Mouse (Mus musculus): Measurements from ENCODE around the gene Chtf18. TPM values are rescaled to one million over a fixed set of nuclear protein-coding genes. Genes with fewer than 3 reads are reported as not detected.
A peak's percentile ranks its signal among the peaks of the same experiment; 100 is the strongest.

The Chtf18 gene
- polyA plus RNA-seq, 1 experiment, result 39.4 TPM

GRCm38 (mm10) chr17:25762591-25762990, 35.4 kb upstream of the Chtf18 start:
- TF ChIP-seq CTCF (IDR thresholded peaks at IDR 0.05; ENCODE audit: low read depth, low read length) (no peak), EP300 (IDR thresholded peaks at IDR 0.05; ENCODE audit: insufficient read depth, low read depth, low read length) (no peak), POLR2A (IDR thresholded peaks at IDR 0.05; ENCODE audit: insufficient read depth, low read length) (no peak)
- no peaks in the 10 kb centered on the region for H3K27me3 ChIP-seq (ENCODE audit: control insufficient read depth, insufficient read depth, low read length, poor library complexity, severe bottlenecking)
- peaks cover 7% of the 10 kb centered on the region for H3K4me1 ChIP-seq (ENCODE audit: control insufficient read depth, insufficient read depth, low read length)
- H3K4me3 ChIP-seq (ENCODE audit: low read depth, low read length), result no peak overlapping the region
- H3K9ac ChIP-seq (ENCODE audit: low read depth, poor library complexity, severe bottlenecking), result no peak overlapping the region
- H3K36me3 ChIP-seq (ENCODE audit: control insufficient read depth, insufficient read depth, low read length, poor library complexity, severe bottlenecking), result no peaks in the 10 kb centered on the region
- H3K27ac ChIP-seq (ENCODE audit: insufficient read depth, low read length), result peak overlapping the region; percentile 56; the same call in 1 of the 2 replicates
- no peaks in the 10 kb centered on the region for H3K9me3 ChIP-seq (replicated peaks; ENCODE audit: control insufficient read depth, insufficient read depth, low read length, poor library complexity, severe bottlenecking)

GRCm38 (mm10) chr17:25761561-25761970, 34.3 kb upstream of the Chtf18 start:
- Histone ChIP-seq H3K4me1 (ENCODE audit: control insufficient read depth, insufficient read depth, low read length) (peaks cover 12% of the 10 kb centered on the region), H3K9me3 (replicated peaks; ENCODE audit: control insufficient read depth, insufficient read depth, low read length, poor library complexity, severe bottlenecking) (no peaks in the 10 kb centered on the region), H3K27me3 (ENCODE audit: control insufficient read depth, insufficient read depth, low read length, poor library complexity, severe bottlenecking) (no peaks in the 10 kb centered on the region), H3K4me3 (ENCODE audit: low read depth, low read length) (no peak overlapping the region), H3K9ac (ENCODE audit: low read depth, poor library complexity, severe bottlenecking) (no peak overlapping the region), H3K36me3 (ENCODE audit: control insufficient read depth, insufficient read depth, low read length, poor library complexity, severe bottlenecking) (no peaks in the 10 kb centered on the region), H3K27ac (ENCODE audit: insufficient read depth, low read length) (no peak overlapping the region)
- TF ChIP-seq POLR2A (IDR thresholded peaks at IDR 0.05; ENCODE audit: insufficient read depth, low read length), result no peak

DNA sequence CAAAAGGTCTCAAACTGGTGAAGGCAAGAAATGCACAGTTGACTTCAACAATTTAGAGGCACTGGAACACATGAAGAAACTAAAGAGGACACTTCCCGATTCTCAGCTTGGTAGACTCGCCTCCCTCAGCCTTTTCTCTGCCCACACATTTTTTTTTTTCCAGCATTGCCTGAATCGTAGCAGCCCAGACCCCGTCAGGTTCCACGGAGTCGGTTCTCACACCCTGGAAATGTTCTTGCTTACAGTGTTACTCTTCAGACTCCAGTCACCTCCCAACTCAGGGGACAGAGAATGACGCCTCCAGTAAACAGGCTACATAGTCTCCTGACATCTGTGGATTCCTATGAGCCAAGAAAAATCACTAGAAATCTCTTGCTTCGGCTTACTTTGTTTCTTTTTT, 32.9 kb upstream of the Chtf18 start:
- Histone ChIP-seq H3K9ac (ENCODE audit: low read depth, poor library complexity, severe bottlenecking) (no peak overlapping the region), H3K9me3 (replicated peaks; ENCODE audit: control insufficient read depth, insufficient read depth, low read length, poor library complexity, severe bottlenecking) (no peaks in the 10 kb centered on the region), H3K27me3 (ENCODE audit: control insufficient read depth, insufficient read depth, low read length, poor library complexity, severe bottlenecking) (no peaks in the 10 kb centered on the region), H3K4me1 (ENCODE audit: control insufficient read depth, insufficient read depth, low read length) (peaks cover 18% of the 10 kb centered on the region), H3K4me3 (ENCODE audit: low read depth, low read length) (no peak overlapping the region), H3K36me3 (ENCODE audit: control insufficient read depth, insufficient read depth, low read length, poor library complexity, severe bottlenecking) (no peaks in the 10 kb centered on the region), H3K27ac (ENCODE audit: insufficient read depth, low read length) (no peak overlapping the region)
- TF ChIP-seq CTCF (IDR thresholded peaks at IDR 0.05; ENCODE audit: low read depth, low read length) (no peak), POLR2A (IDR thresholded peaks at IDR 0.05; ENCODE audit: insufficient read depth, low read length) (no peak), EP300 (IDR thresholded peaks at IDR 0.05; ENCODE audit: insufficient read depth, low read depth, low read length) (no peak)

- no peaks in the 10 kb centered on the region for H3K27me3 ChIP-seq (ENCODE audit: control insufficient read depth, insufficient read depth, low read length, poor library complexity, severe bottlenecking)
- TF ChIP-seq EP300 (IDR thresholded peaks at IDR 0.05; ENCODE audit: insufficient read depth, low read depth, low read length), result no peak
- no peak for TF ChIP-seq POLR2A (IDR thresholded peaks at IDR 0.05; ENCODE audit: insufficient read depth, low read length)
- TF ChIP-seq CTCF (IDR thresholded peaks at IDR 0.05; ENCODE audit: low read depth, low read length), result no peak
- no peaks in the 10 kb centered on the region for H3K9me3 ChIP-seq (replicated peaks; ENCODE audit: control insufficient read depth, insufficient read depth, low read length, poor library complexity, severe bottlenecking)
- peaks cover 23% of the 10 kb centered on the region for H3K4me1 ChIP-seq (ENCODE audit: control insufficient read depth, insufficient read depth, low read length)
- no peak overlapping the region for H3K4me3 ChIP-seq (ENCODE audit: low read depth, low read length)
- no peaks in the 10 kb centered on the region for H3K36me3 ChIP-seq (ENCODE audit: control insufficient read depth, insufficient read depth, low read length, poor library complexity, severe bottlenecking)
- peak overlapping the region; percentile 70 for H3K27ac ChIP-seq (ENCODE audit: insufficient read depth, low read length)
- no peak overlapping the region for H3K9ac ChIP-seq (ENCODE audit: low read depth, poor library complexity, severe bottlenecking)
Measured at GRCm38 (mm10) chr17:25757691-25758090, 30.5 kb upstream of the Chtf18 start.

DNA sequence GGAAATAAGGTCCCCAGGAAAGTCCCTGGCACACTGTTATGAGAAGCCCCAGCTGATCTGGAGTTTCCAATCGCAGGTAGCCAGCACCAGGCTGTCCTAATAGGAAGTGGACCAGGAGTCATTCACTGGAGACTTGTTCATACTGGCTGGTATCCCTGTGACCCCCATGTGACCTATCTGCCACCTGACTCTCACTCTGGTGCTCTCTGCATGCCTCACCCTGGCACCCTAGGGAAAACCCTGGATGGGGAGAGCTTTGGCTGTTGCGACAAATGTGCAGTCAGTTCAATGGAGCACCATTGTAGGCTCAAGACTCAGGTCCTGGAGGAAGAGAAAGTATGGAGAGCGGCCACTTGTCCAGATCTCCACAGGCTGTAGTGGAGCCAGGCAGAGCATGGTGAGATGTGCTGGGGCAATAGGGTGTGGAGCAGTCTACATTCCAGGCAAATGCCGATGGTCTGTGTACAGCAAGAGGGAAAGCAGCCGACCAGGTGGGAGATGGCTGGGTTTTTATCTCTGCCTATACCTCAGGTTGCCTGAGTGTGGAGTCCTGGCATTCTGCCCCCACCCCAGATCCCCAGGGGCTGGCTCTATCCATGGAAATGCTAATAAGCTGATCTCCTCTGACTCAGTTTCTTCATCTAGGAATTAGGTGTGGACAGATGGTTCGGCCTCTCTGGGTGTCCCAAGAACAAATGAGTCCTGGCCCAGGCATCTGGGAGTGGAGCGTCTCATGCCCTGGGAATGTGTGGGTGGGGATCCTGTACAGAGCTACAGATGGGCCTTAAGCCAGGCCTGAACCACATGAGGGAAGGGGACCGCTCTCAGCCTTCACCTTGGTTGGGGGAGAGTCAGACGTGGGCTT, 29.4 kb upstream of the Chtf18 start:
- TF ChIP-seq POLR2A (IDR thresholded peaks at IDR 0.05; ENCODE audit: insufficient read depth, low read length) (no peak), EP300 (IDR thresholded peaks at IDR 0.05; ENCODE audit: insufficient read depth, low read depth, low read length) (peak; percentile 86), CTCF (IDR thresholded peaks at IDR 0.05; ENCODE audit: low read depth, low read length) (no peak)
- H3K9me3 ChIP-seq (replicated peaks; ENCODE audit: control insufficient read depth, insufficient read depth, low read length, poor library complexity, severe bottlenecking), result no peaks in the 10 kb centered on the region
- no peaks in the 10 kb centered on the region for H3K36me3 ChIP-seq (ENCODE audit: control insufficient read depth, insufficient read depth, low read length, poor library complexity, severe bottlenecking)
- H3K9ac ChIP-seq (ENCODE audit: low read depth, poor library complexity, severe bottlenecking), result no peak overlapping the region
- no peak overlapping the region for H3K4me3 ChIP-seq (ENCODE audit: low read depth, low read length)
- no peaks in the 10 kb centered on the region for H3K27me3 ChIP-seq (ENCODE audit: control insufficient read depth, insufficient read depth, low read length, poor library complexity, severe bottlenecking)
- peak overlapping the region; percentile 94 for H3K27ac ChIP-seq (ENCODE audit: insufficient read depth, low read length)
- peaks cover 18% of the 10 kb centered on the region for H3K4me1 ChIP-seq (ENCODE audit: control insufficient read depth, insufficient read depth, low read length)

DNA sequence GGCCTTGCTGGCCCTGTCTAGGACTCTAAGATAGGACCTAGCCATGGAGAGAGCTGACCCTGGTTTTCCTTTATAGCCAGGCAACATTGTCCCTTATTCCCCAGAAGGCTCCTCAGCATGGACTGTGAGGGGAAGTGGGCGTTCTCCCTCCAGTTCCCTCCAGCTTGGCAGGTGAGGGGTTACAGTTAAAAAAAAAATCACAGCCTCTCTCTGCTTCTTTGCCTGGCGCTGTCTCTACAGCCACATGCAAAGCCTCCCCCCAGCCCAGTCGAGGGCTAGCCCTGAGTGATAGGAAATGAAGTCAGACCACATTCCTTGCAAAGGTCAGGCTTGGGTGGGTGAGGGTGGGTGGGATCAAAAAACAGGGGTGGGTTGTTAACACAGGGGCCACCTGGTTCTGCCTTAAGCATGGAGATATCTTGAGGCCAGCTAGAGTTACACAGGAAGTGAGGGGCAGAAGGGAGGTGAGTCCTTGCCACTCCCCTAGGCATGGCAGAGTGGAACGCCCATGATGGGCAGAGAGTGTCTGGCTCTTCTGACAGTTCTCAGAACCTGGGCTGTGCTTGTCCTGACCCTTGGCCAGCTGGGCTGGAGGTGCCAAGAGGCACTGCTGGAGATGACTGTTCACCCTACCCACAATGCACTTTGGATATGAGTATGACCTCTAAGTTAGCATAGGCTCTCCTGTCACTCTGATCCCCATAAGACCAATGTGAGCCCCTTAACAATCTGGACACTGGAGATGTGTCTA, 28.6 kb upstream of the Chtf18 start:
- H3K9me3 ChIP-seq (replicated peaks; ENCODE audit: control insufficient read depth, insufficient read depth, low read length, poor library complexity, severe bottlenecking), result no peaks in the 10 kb centered on the region
- H3K9ac ChIP-seq (ENCODE audit: low read depth, poor library complexity, severe bottlenecking), result no peak overlapping the region; the same call in 1 of the 2 replicates
- peak overlapping the region; percentile 94 for H3K27ac ChIP-seq (ENCODE audit: insufficient read depth, low read length)
- H3K36me3 ChIP-seq (ENCODE audit: control insufficient read depth, insufficient read depth, low read length, poor library complexity, severe bottlenecking), result no peaks in the 10 kb centered on the region
- peaks cover 18% of the 10 kb centered on the region for H3K4me1 ChIP-seq (ENCODE audit: control insufficient read depth, insufficient read depth, low read length)
- no peak overlapping the region for H3K4me3 ChIP-seq (ENCODE audit: low read depth, low read length)
- H3K27me3 ChIP-seq (ENCODE audit: control insufficient read depth, insufficient read depth, low read length, poor library complexity, severe bottlenecking), result no peaks in the 10 kb centered on the region
- TF ChIP-seq CTCF (IDR thresholded peaks at IDR 0.05; ENCODE audit: low read depth, low read length), result no peak
- no peak for TF ChIP-seq POLR2A (IDR thresholded peaks at IDR 0.05; ENCODE audit: insufficient read depth, low read length)
- peak; percentile 92 for TF ChIP-seq EP300 (IDR thresholded peaks at IDR 0.05; ENCODE audit: insufficient read depth, low read depth, low read length)

Data from ES-Bruce4 (cell line).